Mouse (Mus musculus) kidney, adult 2 months (tissue): ENCODE results near the gene Pik3r1.

ENCODE experiments used
- CTCF ChIP-seq: fragments of 200-500 bp; conservative IDR thresholded peaks from 2 replicates; pipeline ENCODE4 v1.5.1; 2011; ENCODE audit warnings: low read depth, mild to moderate bottlenecking, control low read depth, low read length, moderate library complexity, mixed read lengths; ENCODE audit not compliant: insufficient read depth, insufficient read length
- POLR2A ChIP-seq: fragments of 200-500 bp; IDR thresholded peaks from one replicate; pipeline ENCODE4 v1.6.1; 2011; ENCODE audit warnings: low read depth, low read length, control low read depth

GRCm38 (mm10) chr13:101692239-101692784, 75.7 kb downstream of the Pik3r1 start:
- TF ChIP-seq POLR2A (peak; percentile 34), CTCF (no peak)
